Mouse (Mus musculus) adrenal gland, postnatal 14 days (tissue): Measurements from ENCODE around the gene Srsf2. TPM values are rescaled to one million over a fixed set of nuclear protein-coding genes. Genes with fewer than 3 reads are reported as not detected.
"Not testable (repeated sequence)": the region's sequence is repeated elsewhere in the genome, so short reads cannot be mapped to it uniquely, and the experiment has no call there.

Experiments
- DNase-seq: peaks from one replicate; pipeline ENCODE4 v3.0.0; 2021; ENCODE audit warnings: mixed read lengths
- total RNA-seq: library from RNA; stranded (reverse); gene quantifications from 2 replicates; pipeline ENCODE4 v1.2.3, GENCODE M21; 2021

Srsf2 gene
- total RNA-seq, 1 experiment from 2014 or later, result 244 TPM

DNA sequence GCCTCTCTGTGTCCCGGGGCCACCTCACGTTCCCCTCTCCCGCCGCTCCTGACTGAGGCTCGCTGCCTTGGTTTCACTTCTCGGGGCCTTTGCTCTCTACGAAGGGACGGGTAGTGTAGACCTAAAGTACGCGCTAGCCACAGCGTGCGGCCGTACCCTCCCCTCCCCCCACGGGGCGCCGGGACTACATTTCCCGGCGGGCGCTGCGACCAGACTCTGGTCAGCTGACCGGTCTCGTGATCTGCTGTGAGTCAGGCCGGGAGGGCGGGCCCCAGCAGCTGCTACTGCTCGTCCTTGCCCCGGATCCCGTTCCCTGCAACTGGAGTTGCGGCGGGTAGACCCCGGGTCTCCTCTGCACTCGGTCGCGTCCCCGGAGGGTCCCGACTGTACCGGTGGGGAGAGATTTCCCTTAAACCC, 626 bp upstream of the Srsf2 start:
- peak; percentile 98 for DNase-seq

DNA sequence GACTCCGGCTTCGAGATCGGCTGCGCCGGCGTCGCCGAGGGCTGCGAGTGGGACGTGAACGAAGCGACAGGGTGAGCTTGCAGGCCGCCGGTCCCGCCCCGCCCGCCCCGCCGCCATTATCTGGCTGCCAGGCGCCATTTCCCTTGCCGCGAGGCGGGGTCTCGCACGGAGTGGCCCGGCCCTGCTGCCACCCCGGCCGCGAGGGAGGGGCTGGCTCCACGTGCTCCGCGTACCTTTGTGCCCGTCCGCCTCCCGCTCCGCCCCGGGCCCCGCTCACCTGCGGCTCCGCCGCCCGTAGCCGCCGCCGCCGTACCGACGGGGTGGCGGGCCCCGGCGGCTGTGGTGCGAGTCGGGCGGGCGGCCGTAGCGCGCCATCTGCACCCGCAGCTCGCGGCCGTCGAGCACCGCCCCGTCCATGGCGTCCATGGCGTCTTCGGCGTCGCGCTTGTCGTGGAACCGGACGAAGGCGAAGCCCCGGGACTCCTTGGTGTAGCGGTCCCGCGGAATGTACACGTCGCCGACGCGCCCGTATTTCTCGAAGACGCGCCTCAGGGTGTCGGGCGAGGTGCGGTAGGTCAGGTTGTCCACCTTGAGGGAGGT, 503 bp downstream of the Srsf2 start, which contains the start of gene Mfsd11:
Gene Mfsd11, plus strand, starts transcription at position 150 of the 600 bp plus-strand sequence.
- peak; percentile 93 for DNase-seq

DNA sequence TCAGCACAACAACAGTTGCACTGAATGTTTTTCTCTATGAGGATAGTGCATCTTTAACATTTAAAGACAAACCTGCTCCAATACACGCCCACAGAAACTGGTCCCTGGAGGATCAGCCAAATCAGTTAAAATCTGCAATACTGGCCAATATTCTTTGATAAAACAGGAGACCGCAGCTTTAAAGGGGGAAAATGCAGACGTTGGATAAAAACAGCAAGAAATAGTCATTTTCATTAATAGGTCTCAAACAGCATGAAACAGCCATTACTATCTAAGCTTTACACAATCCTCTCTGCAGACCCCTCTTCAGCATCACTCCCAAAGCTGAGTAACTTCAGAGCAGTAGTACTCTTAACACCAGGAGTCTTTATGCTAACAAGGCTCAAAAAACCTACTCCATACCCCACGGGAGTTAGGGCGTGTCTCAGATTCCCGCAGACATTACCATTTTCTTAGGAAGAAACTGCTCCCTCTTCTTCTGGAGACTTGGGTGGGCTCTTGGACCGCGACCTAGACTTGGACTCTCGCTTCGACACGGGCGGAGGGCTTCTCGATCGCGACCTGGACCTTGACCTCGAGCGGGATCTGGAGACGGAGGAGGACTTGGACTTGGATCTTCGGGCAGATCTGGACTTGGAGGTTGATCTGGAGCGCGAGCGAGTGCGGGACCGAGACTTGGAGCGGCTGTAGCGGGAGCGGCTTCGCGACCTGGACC, 1.2 kb downstream of the Srsf2 start:
- no peak for DNase-seq

DNA sequence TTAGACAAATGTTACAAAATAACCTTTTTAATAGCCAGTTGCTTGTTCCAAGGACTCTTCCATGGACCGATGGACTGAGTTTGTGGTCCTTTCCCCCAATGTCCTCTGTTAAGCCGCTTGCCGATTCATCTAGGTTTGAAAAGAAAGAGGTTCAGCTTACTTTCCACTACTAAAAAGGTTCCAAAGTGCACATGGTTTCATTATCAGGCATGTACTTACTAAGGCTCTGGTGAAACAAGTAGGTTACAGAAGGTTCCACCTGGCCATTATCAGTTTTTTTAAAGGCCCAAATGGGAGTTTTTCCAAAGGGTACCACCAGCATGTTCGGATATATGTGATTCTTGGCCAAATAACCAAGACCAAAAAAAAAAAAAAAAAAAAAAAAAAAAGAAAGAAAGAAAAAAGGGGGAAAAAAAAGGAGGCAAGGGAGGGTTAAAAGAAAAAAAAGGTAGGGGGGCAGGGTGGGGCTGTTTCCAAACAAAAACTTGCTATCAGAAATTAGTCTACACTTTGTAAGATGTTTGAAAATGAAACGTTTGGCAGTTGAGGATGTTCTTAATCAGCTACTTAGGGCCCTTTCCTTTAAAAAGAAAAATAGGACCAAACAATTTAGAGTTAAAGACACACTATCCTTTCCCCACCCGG, 1.9 kb downstream of the Srsf2 start:
- no peak for DNase-seq

DNA sequence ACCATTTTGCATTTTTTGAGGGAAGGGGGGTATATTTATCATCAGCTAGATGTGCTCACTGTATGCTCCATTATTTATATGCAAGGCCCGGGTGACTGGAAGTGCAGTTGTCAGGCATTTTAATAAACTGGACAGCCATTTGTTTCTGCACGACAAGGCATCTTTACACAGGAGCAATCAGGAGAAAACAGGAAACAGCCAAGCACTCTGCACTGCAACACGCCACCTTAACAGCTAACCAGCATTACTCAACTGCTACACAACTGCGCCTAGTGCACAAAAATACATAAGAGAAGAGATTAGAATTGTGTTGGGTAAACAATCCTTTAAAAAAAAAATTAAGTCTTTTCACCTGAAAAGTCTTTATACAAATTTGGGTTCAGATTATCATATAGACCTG, 2.8 kb downstream of the Srsf2 start:
- no peak for DNase-seq

DNA sequence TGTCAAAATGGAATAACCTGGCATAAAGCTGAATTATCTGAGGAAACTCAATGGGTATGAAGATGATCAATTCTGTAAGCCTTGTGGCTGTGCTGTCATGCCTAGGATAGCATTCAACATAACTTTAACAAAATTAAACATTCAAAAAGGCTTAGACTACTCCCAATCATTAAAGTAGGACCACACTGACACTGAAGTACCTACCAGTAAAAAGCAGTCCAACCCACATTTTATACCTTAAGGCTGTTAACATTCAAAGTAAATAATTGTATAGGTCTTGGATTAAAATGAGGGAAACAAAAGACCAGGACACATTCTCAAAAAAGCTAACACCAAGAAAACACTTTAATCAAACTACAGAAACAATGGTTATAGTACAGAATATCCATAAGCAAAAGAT, 3.3 kb downstream of the Srsf2 start:
- DNase-seq, result no peak

DNA sequence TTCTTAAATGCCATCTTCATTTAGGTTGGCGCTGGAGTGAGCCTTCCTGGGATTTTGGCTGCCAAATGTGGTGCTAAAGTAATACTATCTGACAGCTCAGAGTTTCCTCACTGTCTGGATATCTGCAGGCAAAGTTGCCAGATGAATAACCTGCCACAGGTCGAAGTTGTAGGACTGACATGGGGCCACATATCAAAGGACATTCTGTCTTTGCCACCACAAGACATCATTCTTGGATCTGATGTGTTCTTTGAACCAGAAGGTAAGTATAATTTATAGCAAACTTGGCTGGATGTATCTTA, 4.1 kb downstream of the Srsf2 start:
- not testable (repeated sequence) for DNase-seq

DNA sequence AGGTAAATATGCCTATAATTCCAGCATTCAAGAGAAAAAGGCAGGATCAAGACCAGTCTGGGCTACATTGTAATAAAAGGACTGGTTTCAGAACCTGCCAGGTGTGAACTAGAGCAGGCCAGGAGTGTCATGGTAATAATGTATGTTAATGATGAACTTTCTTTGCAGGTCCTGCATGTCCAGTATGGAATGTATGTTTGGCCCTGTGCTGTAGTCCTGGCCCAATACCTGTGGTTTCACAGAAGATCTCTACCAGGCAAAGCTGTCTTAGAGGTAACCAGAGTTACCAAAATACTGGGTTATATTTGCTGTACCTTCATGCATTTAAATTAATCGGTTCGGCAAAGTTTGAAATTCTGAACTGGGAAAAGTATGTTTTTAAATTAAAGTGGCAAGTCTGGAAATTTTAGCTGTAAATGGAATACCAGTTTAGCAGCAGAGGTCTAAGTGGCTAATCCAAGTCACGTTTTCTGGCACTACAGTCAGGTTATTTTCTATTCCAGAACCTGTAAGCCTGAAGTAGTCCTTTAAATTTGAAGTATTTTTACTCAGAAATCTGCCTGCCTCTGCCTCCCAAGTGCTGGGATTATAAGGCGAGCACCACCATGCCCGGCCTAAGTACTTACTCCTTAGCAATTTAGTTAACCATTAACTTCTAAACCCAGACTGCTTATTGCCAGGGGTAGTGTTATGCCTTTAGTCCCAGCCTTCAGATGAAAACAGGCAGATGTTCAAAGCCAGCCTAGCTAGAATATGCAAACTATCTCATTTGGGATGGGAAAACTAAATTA, 4.6 kb downstream of the Srsf2 start:
- no peak for DNase-seq

DNA sequence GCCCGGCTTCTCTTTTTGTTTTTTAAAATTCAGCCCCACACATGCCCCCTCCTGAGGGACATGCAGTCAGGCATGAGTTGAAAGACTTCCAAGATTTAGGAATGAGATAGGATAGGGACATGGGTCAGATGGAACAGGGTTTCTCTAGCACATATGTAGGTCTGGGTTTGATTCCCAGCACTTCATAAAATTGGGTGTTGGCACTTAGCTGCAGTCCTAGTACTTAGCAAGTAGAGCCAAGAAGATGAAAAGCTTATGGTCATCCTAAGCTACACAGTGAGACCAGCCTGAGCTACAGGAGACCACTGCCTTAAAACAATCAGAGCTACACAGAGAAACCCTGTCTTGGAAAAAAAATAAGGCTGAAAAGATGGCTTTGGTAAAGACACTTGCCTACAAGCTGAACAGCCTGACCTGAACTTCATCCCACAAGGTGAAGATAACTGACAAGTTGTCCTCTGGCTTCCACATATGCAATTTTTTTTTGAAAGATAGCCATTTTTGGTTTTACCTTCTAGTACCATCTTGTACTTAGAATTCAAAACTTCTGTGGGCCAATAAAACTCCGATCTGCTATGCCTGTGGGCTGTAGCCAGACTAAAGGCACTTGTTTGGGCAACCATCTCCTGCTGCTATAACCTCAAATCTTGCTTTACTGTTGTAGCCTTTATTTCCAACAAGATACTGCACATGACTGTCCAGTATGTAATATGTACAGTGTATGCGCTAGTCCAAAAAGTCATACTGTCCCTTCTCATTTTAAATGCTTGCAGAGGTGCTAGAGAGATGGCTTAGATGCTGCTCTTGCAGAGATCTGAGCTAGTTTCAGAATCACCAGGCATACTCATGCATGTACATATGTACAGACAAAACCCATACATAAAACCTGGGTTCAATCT, 5.5 kb downstream of the Srsf2 start:
- no peak for DNase-seq

DNA sequence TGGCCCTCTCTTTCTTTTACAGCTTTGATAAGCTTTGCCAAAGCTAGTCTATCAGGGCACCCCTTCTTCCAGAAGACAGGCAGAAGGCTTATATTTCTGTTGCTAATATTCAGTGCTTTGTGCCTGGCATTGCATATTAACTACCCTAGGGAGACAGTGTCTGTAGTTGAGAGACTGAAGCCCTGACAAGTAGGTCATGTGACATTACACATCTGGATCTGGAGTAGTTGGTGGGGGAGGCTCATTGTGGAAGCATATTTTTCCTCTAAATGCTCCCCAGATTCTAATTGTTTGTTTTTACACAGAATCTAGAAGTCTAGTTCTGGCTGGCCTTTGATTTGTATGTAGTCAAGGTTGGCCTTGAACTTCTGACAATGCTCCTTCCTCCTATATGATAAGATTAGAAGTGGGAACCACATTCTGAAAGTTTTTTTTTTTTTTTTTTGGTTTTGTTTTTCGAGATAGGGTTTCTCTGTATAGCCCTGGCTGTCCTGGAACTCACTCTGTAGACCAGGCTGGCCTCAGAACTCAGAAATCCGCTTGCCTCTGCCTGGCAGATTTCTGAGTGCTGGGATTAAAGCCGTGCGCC, 6.2 kb downstream of the Srsf2 start:
- DNase-seq, result no peak

DNA sequence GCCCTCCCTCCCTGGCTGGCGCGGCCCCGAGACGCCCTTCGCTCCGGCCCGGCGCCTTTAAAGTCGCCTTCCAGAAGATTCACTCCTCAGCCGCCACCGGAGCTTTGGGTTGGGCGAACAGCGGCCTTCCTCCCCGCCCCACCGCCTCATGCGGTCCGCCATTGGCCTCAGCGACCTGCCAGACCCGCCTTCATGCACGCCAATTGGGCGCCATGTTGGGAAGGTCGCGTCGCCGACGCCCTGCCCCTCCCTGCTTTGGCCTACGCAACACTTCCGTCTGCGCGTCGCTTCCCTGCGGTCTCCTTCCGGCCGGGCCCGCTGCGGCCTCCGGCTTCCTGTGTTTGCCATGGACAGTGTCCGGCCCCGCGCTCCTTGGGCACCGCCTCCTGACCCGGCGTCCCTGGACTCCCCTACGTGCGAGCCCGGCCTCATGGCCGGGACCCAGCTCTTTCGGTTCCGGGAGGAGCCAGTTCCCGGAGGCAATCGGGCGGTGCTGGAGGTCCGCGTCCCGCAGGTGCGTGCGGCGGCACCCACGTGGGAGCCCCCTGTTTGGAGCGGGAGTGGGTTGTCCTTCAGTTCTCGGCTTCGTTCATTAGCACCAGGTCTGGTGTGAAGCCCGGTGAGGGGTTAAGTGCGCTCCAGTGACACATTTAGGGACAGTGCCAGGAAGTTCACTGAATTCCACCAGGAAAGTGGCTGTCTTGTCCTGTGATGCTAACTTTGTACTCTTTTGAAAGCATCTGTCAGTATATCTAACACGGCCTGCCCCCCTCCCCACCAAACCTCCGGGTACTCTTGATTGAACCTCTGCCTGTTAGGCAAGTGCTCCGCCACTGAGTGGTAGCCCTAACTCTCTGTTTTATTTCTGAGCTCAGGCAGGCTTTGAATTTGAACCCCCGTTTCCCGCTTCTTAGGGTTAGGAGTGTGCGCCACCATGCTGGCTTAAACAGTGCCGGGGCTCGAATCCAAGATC, 9.3 kb downstream of the Srsf2 start, which contains the start of the genes Mettl23 and Jmjd6:
Gene Mettl23, plus strand, starts transcription at position 18 of the 973 bp plus-strand sequence.
Gene Jmjd6, minus strand, starts transcription at position 189 of the 973 bp plus-strand sequence.
- peak; percentile 99 for DNase-seq

DNA sequence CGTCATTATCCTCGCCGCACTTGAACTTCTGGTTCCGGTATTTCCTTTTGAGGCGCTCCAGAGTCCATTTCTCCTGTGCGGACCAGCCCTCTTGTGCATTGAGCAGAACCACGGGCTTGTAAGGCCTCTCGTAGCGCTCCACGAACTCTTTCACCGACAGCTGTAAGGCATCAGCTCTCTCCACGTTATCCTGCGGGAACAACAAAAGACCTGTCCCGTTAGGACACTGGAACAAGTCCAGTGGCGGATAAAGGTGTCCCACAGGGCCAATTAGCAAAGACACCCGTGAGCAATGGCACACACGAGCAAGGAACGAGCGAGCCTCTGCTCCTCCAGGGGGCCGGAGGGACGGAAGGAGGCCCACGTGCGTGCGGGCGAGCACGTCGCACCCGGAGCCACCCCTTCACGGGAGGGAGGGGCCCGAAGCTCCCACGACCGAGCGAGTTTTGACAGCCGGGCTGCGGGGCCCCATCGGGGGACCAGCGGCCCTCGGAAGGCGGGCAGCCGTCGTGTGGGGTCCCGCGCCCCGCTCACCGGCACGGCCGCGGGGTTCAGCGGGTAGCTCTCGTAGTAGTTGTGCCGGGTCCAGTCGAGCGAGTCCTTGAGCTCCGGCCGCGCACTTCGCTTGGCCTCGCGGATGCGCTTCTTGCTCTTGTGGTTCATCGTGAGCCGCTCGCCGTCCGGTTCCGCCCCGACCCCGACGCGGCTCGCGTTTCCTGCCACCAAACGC, 10.2 kb downstream of the Srsf2 start:
- DNase-seq, result peak; percentile 87

DNA sequence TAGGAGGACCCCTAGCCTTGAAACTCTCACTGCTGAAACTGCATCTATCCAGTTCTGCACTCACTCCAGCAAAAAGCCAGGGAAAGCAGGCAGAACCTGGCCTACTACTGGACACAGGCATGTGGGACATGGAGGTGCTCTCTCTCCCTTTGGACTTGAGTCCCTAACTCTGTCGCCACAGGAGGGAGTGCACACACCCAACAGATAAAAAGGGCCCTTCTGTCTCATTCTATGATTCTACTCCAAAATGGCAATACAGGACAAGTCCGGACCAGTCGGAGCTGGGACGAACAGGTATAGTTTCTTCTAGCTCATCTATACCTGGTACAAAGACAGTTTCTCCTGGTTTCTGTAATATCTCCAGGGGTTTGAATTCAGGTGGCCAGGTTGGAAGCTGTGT, 12.1 kb downstream of the Srsf2 start:
- no peak for DNase-seq

DNA sequence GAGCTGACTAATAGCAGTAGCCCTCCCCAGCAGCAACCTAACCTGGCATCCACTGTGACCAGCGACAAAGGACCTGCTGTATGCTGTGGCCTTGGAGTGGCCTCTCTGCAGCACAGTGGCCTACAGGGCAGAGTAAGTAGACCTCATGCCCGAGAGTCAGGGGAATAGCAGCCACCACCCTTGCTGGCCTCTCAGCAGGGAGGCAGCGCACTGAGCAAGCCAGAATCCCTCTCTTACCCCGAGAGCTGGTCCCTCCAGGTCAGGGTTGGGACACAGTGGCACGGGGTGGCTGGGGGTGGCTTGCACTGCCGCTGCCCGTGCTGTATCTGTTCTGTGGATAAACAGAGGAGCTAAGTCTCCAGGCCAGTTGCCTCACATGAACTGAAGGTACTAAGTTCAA, 13.3 kb downstream of the Srsf2 start:
- DNase-seq, result no peak

DNA sequence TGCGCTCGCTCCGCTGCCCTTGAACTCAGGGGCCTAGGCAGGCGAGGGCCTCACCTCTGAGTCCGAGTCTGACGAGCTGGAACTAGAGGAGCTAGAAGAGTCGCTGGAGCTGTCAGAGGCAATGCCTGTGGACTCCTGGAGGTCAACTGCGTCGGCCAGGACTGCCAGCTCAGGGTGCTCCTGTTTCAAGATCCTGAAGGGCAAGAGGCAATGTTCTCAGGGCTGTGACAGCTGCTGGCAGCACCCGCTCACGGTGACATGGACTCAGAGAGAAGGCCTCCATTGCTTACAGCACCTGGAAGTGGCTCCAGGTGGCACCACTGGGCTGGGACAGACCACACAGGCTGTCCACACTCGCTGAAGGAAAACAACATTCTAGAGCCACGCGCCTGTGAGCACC, 14.0 kb downstream of the Srsf2 start:
- no peak for DNase-seq

DNA sequence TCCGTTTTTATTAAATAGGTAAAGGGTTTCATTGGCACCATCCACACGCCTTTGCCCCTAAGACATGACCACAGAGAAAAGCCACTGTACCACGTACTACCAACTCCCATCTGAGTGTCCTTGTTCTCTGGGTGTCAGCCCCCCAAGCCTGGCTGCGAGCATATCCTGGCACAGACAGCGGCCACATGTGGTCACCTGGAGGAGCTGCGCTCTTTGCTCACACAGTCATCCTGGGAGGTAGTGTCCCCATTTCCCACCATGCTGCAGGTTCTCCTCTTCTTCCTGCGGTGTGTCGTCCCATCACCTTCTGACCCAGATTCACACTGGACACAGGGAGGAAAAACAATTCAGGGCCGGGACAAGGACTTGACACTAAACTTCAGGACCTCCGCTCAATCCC, 15.5 kb downstream of the Srsf2 start:
- no peak for DNase-seq

DNA sequence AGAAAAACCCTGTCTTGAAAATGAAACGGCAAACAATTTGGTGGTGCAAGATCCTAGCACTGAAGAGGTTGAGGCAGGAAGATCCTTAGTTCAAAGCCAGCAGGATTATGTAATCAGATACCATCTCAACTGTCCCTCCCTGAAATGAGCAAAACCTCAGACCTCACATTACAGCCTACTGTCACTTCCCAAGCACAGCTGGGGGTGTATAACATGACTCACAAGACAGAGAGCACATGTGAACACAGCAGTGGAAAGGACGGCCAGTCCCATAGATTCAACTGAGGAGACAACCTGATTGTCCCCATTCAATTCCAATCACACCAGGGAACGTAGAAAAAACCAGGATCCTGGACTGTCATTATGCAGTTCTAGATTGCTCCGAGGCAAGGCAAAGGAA, 16.6 kb downstream of the Srsf2 start:
- no peak for DNase-seq

DNA sequence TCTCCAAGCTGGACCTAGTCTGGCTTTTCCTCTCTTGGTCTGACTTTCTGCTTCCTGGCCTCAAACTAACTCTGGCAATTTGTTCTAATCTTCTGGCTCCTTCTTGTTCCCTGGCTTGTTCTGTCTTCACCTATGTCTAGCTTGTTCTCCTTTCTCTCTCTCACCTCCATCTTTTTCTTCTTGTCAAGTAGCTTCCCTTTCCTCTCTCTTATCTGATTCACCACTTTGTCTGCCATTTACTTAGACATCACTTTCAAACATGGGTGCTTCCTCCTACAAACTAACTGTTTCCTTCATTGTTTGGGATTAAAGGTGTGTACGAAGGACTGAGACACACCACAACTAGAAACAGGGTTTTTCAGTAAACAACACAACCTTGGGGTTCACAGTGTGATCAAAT, 17.9 kb downstream of the Srsf2 start:
- DNase-seq, result no peak

DNA sequence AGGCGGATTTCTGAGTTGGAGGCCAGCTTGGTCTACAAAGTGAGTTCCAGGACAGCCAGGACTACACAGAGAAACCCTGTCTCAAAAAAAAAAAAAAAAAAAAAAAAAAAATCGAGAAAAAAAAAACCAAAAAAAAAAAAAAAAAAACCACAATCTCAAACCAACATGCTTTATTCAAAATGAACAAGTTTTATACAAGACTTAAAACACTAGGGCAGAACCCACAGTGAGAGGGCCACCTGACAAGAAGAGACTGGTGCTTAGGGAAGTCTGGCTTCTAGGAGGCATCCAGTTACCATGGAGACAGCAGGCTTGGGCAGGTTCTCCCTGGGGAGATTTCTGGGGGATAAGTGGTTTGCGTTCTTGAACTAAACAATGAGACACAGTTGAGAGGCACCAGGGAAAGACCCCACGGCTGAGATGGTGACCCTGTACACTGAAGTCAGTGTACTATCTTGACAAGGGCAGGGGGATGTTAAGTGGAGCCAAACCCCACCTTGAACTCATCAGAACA, 20.7 kb downstream of the Srsf2 start:
- no peak for DNase-seq
